Mouse (Mus musculus) mesoderm, embryonic 11.5 days (tissue): ENCODE results near the gene Rpl28.
"Not testable (repeated sequence)": the region's sequence is repeated elsewhere in the genome, so short reads cannot be mapped to it uniquely, and the experiment has no call there.

Experiments
- DNase-seq: peaks from one replicate; pipeline ENCODE4 v3.0.0-alpha.2; 2012; ENCODE audit warnings: low read depth, low spot score

Rpl28 gene

GRCm38 (mm10) chr7:4782759-4783158, 9.9 kb upstream of the Rpl28 start, which contains the start of the genes Il11 and Tmem190:
Gene Il11 (minus strand): TSS chr7:4782859.
Gene Tmem190 (plus strand): TSS chr7:4782937.
- DNase-seq: no peak

GRCm38 (mm10) chr7:4783667-4784268, 8.9 kb upstream of the Rpl28 start:
- DNase-seq: no peak

DNA sequence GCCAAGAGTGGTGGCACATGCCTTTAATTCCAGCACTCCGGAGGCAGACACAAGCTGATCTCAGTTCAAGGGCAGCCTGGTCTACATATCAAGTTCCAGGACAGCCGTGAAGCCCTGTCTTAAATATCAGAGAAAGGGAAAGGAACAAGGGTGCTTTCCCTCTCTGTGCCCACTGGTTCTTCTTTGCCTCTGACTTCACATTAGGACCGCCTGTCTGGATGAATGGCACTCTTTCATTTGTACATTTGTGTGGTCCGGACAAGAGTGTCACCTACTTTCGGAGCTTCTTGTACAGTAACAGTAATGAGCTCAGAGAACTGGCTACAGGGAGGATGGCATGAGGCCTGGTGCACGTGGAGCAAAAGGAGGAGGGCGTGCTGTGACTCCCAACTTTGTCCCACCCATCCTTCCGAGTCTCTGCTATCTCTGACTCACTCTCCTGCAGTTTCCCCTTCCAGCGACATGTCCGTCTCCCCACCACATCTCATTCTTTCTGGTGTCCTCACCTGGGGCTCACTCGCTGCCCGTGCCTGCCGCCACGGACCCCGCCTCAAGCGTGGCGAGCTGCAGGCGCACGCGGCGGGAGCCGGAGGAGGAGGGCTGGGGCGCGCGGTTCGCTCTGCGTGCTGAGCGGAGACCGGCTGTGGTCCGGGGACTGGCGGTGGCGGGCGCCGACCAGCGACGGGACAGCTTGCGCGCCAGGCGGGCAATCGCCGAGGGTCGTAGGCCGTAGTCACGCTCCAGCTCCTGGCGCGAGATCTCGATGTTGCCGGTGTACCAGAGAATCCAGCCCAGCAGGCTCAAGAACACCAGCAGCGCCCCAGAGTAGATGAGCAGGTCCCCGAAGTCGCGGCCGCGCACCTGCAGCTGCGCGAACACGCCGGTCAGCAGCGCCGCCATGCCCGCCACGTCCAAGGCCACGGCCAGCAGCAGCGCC, 3.9 kb upstream of the Rpl28 start:
- peak; percentile 73 for DNase-seq

DNA sequence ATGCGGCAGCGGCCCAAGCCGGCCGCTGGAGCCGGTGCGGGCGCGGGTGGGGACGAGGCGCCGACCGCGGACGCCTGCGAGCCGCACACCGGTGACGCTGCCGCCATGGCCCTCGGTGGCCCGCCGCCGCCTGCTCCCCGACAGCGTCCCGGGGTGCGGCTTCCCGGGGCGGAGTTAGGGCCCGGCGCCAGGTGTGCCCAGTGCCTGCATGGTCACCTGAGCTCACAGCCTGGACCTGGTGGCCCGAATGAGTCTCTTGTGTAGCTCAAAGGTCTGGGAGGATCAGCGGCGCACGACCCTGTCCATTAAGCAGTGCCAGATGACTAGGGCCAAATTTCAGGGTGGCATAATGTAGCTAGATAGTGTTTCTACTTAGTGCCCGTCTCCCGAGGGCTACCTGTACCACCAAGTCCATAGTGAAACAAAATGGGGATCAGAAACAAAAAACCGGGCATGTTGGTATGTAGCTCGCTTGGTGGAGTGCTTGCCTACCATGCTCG, 3.2 kb upstream of the Rpl28 start, which contains the start of gene Tmem238:
Tmem238 (minus strand) TSS at position 221 of the 500 bp plus-strand sequence.
- no peak for DNase-seq

- DNase-seq: not testable (repeated sequence)
Measured at GRCm38 (mm10) chr7:4793248-4793647, 574 bp downstream of the Rpl28 start.

DNA sequence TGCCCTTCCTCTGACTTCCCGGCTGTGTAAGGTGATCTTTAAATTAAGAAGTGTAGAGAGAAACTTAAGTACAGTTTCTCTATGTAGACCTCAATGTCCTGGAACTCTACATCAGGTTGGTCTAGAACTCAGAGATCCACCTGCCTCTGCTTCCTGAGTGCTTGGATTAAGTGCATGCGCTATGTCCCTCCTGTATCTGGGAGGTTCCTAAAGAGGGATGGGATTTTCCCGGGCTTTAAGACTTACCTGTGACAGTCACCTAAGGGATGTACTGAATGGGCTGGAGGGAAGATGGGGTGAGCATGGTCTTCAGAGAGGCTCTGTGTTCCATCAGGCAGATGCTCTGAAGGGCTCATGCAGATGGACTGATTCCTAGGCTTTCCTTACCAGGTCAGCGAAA, 1.0 kb downstream of the Rpl28 start:
- no peak for DNase-seq

- DNase-seq: no peak
Measured at GRCm38 (mm10) chr7:4794631-4795168, 2.0 kb downstream of the Rpl28 start.

- peak; percentile 57 for DNase-seq
Measured at GRCm38 (mm10) chr7:4795767-4796433, 3.2 kb downstream of the Rpl28 start.

- peak; percentile 34 for DNase-seq
Measured at GRCm38 (mm10) chr7:4802247-4802646, 9.6 kb downstream of the Rpl28 start.

- DNase-seq: peak; percentile 50
Measured at GRCm38 (mm10) chr7:4806716-4807115, 14.0 kb downstream of the Rpl28 start.

DNA sequence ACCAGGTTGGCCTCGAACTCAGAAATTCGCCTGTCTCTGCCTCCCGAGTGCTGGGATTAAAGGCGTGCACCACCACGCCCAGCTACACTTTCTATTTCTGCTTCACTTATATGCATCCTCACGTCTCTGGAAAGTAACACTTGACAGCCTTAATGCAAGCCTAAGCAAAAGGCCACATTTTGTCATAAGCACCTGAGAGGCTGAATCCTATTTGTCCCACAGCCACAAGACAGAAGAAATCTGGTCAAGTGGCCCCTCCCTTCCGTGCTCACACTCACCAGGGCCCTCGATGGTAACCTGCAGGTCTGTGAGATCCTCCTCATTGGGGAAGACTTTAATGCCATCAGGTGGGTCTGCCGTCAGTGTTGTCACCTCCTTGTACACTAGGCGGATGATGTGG, 18.5 kb downstream of the Rpl28 start:
- not testable (repeated sequence) for DNase-seq

DNA sequence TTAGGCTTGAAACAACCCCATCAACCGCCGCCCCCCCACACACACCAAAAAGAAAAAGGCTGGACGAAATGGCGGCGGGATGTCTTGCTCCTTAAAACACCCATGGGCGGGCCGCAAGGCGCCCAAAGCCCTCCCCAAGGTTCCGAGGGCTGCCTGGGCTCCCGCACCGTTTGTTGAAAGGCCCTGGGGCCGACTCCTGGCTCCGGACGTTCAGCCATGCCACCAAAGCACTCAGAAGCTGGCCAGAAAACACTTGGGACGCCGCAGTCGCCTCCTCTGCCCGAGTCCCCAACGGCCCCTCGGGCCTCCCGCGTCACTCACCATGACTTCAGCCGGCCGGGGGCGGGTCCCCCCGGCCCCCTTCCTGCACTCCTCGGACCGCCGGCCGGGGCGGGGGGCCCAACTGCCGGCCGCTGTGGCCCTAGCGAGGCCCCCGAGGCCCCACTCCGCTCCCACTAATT, 19.2 kb downstream of the Rpl28 start:
- no peak for DNase-seq

DNA sequence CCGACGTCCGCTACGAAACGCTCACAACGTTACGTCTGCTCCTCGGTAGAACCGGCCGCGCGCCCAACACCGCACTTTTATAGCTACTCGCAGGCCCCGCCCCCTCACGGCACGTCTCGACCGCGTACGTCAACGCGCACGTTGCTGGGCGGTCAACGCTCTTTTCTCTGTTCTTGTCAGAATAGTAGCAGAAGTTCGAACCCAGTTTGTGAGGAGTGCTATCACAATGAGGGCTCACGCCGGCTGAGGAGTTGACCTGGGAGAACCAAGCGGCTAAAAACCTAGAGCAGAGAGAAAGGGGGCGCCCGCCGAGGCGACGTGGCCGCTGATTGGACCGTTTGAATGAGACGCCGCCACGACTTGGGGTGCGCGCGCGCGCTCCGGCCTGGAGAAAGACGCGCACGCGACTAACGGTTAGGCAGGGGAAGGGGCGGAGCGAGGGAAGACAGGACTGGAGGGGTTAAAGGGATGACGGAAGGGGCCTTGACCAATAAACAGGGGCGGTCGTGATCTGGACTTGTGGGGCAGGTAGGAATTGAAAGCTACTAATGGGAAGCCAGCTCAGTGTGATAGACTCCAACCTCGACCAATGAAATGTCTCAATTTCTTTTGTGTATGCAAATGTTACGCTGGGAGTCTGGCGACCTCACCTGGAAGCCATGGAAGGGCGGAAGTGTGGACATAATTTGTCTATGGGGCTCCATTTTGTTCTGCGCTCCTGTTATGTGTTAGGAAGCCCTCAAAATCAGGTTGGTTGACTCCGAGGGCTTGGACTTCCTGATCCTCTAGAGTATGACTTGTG, 19.8 kb downstream of the Rpl28 start, which contains the start of gene Ube2s:
Ube2s (minus strand) TSS at position 288 of the 802 bp plus-strand sequence.
- peak; percentile 98 for DNase-seq

GRCm38 (mm10) chr7:4813105-4813791, 20.6 kb downstream of the Rpl28 start:
- DNase-seq: no peak

DNA sequence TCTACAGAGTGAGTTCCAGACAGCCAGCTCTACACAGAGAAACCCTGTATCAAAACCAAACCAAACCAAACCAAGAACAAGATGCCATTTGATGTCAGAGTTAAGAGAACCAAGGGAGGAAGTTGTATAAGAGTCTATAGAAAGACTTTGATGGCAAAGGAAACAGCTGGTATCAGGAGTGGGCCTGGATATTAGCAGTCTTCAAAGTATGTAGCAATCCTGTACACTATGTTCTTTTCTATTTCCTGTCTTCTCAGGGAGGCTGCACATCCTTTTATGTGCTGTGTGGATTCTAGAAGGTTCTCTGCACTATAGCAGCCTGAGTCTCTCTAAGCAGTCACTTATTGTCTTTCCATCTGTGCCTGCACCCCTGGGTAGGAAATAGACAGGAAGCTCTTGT, 23.9 kb downstream of the Rpl28 start:
- DNase-seq: no peak

DNA sequence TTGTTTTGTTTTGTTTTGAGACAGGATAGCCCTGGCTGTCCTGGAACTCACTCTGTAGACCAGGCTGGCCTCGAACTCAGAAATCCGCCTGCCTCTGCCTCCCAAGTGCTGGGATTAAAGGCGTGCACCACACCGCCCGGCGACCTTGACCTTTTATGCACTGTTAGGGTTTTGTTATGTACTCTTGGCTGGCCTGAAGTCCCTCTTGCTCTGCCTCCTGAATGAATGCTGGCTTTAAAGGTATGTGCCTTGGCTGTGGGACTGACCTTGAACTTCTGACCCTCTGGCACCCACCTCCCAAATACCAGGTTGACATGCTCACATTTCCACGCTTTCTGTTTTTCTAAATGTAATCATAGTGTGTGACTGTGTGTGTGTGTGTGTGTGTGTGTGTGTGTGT, 28.3 kb downstream of the Rpl28 start:
- DNase-seq: not testable (repeated sequence)

DNA sequence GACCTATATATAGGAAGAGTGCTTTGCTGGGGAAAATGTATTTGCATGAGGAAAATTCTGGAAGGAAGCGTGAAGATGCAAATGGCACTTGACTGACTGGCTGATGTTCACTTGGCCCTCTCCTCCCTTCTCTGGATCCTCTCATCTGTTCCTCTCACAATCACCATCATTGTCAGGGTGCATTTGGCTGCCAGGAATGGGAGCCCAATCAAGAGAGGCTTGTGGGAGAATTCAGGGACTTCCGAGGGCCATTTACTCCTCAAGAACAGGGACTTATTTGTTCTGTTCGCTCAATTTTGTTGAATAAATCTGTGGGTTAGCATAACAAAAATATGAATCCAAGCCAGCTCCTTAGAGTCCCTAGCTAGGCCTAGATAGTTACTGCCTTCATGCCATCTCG, 29.0 kb downstream of the Rpl28 start:
- DNase-seq: no peak

DNA sequence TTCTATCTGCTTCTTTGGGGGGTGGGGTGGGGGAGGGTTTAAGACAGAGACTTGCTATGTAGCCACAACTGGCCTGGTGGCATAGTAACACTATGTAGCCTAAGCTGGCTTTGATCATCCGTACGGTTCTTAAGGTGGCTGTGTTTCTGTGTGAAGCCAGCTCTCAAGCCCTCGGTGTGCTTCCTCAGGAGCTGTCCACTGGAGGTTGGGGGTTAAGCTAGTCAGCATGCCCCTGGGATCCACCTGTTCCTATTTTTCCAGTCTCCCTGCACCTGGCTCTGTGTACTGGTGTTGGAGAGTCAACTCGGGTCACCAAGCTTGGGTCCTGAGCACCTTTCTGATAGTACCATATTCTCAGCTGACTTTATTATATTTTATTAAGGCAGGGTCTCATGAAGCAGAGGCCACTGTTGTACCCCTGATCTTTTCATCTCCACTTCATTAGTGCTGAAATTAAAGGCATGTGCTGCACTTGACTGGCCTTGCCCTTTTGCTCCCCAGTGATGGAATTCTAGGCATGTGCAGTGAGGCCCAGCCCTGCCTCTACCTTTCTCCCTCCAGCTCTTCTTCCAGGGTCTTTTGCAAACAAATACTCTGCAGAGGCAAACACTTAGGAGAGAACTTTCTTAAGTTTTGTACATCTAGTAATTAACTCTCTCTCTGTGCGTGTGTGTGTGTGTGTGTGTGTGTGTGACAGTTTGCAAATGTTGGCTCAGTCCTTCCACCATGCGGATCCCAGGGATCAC, 29.7 kb downstream of the Rpl28 start:
- no peak for DNase-seq

DNA sequence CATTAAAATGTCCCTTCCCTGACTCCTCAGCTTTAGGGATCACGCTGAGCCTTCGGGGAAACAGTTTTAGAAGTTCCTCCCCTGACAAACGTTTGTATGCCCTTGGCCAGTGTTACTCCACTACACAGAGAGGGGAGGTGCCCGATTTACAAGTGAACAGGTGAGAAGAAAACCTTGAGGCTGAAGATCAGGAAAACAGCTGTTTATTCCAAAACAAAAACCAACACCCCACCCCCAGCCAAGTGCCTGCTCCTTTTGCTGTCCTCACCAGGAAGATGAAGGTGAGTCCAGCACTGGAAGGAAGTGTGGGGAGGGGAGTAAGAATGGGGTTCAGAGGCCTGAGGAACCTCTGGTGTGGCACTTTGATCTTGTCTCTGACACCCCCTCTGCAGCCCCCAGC, 32.7 kb downstream of the Rpl28 start:
- DNase-seq: no peak
